Mouse (Mus musculus): ENCODE data around the gene Amt. TPM values are rescaled to one million over a fixed set of nuclear protein-coding genes. Genes with fewer than 3 reads are reported as not detected.
A peak's percentile ranks its signal among the peaks of the same experiment; 100 is the strongest.

The Amt gene
- polyA plus RNA-seq, 1 experiment from 2014 or later = 14.6 TPM

GRCm38 (mm10) chr9:108341139-108341475, 44.5 kb downstream of the Amt start:
- H3K9me3 ChIP-seq (replicated peaks; ENCODE audit: control insufficient read depth, low read length) = no peaks in the 10 kb centered on the region
- no peak overlapping the region for H3K4me2 ChIP-seq (ENCODE audit: low read depth, low read length)
- no peaks in the 10 kb centered on the region for H3K36me3 ChIP-seq (replicated peaks; ENCODE audit: control insufficient read depth, insufficient read depth, low read depth, low read length)
- H3K27ac ChIP-seq (replicated peaks; ENCODE audit: low read depth, low read length) = no peak overlapping the region
- no peaks in the 10 kb centered on the region for H3K27me3 ChIP-seq (ENCODE audit: control insufficient read depth, insufficient read depth, low read length)
- H3K4me3 ChIP-seq (ENCODE audit: low read depth, low read length) = no peak overlapping the region; the same call in 1 of the 2 replicates
- 88% methylated on average over 5 of the region's 5 CpGs for WGBS
- no peaks in the 10 kb centered on the region for H3K4me1 ChIP-seq (ENCODE audit: control insufficient read depth, insufficient read depth, low read length)
- ATAC-seq (replicated peaks; ENCODE audit: insufficient number of reproducible peaks, low FRiP score, low TSS enrichment, low read depth) = no peak
- no peak for DNase-seq (ENCODE audit: low spot score)
- no peak overlapping the region for H3K9ac ChIP-seq (replicated peaks; ENCODE audit: low read length)

- Histone ChIP-seq H3K4me1 (ENCODE audit: control insufficient read depth, insufficient read depth, low read length) (no peaks in the 10 kb centered on the region), H3K36me3 (replicated peaks; ENCODE audit: control insufficient read depth, insufficient read depth, low read depth, low read length) (no peaks in the 10 kb centered on the region), H3K27ac (replicated peaks; ENCODE audit: low read depth, low read length) (no peak overlapping the region), H3K4me3 (ENCODE audit: low read depth, low read length) (no peak overlapping the region), H3K9ac (replicated peaks; ENCODE audit: low read length) (no peak overlapping the region), H3K27me3 (ENCODE audit: control insufficient read depth, insufficient read depth, low read length) (no peaks in the 10 kb centered on the region), H3K9me3 (replicated peaks; ENCODE audit: control insufficient read depth, low read length) (no peaks in the 10 kb centered on the region), H3K4me2 (ENCODE audit: low read depth, low read length) (no peak overlapping the region)
- ATAC-seq (replicated peaks; ENCODE audit: insufficient number of reproducible peaks, low FRiP score, low TSS enrichment, low read depth) (no peak), DNase-seq (ENCODE audit: low spot score) (no peak)
These were observed 45.1 kb downstream of the Amt start for GRCm38 (mm10) chr9:108341801-108342200.

GRCm38 (mm10) chr9:108342301-108342831, 45.7 kb downstream of the Amt start:
- no peak overlapping the region for H3K27ac ChIP-seq (replicated peaks; ENCODE audit: low read depth, low read length)
- no peak overlapping the region for H3K9ac ChIP-seq (replicated peaks; ENCODE audit: low read length)
- WGBS = 52% methylated on average over 5 of the region's 5 CpGs
- H3K27me3 ChIP-seq (ENCODE audit: control insufficient read depth, insufficient read depth, low read length) = no peaks in the 10 kb centered on the region
- H3K4me3 ChIP-seq (ENCODE audit: low read depth, low read length) = no peak overlapping the region
- H3K4me1 ChIP-seq (ENCODE audit: control insufficient read depth, insufficient read depth, low read length) = no peaks in the 10 kb centered on the region
- no peak overlapping the region for H3K4me2 ChIP-seq (ENCODE audit: low read depth, low read length)
- DNase-seq (ENCODE audit: low spot score) = no peak
- no peaks in the 10 kb centered on the region for H3K9me3 ChIP-seq (replicated peaks; ENCODE audit: control insufficient read depth, low read length)
- H3K36me3 ChIP-seq (replicated peaks; ENCODE audit: control insufficient read depth, insufficient read depth, low read depth, low read length) = no peaks in the 10 kb centered on the region
- no peak for ATAC-seq (replicated peaks; ENCODE audit: insufficient number of reproducible peaks, low FRiP score, low TSS enrichment, low read depth)

GRCm38 (mm10) chr9:108343331-108343730, 46.7 kb downstream of the Amt start:
- 90% methylated on average over 3 of the region's 3 CpGs for WGBS
- ATAC-seq (replicated peaks; ENCODE audit: insufficient number of reproducible peaks, low FRiP score, low TSS enrichment, low read depth) (no peak), DNase-seq (ENCODE audit: low spot score) (no peak)
- H3K4me3 ChIP-seq (ENCODE audit: low read depth, low read length) = no peak overlapping the region
- H3K9me3 ChIP-seq (replicated peaks; ENCODE audit: control insufficient read depth, low read length) = no peaks in the 10 kb centered on the region
- H3K4me2 ChIP-seq (ENCODE audit: low read depth, low read length) = no peak overlapping the region
- no peaks in the 10 kb centered on the region for H3K36me3 ChIP-seq (replicated peaks; ENCODE audit: control insufficient read depth, insufficient read depth, low read depth, low read length)
- H3K9ac ChIP-seq (replicated peaks; ENCODE audit: low read length) = no peak overlapping the region
- H3K27me3 ChIP-seq (ENCODE audit: control insufficient read depth, insufficient read depth, low read length) = no peaks in the 10 kb centered on the region
- H3K4me1 ChIP-seq (ENCODE audit: control insufficient read depth, insufficient read depth, low read length) = no peaks in the 10 kb centered on the region
- H3K27ac ChIP-seq (replicated peaks; ENCODE audit: low read depth, low read length) = no peak overlapping the region

- ATAC-seq (replicated peaks; ENCODE audit: insufficient number of reproducible peaks, low FRiP score, low TSS enrichment, low read depth) = no peak
- no peak for DNase-seq (ENCODE audit: low spot score)
- no peak overlapping the region for H3K4me3 ChIP-seq (ENCODE audit: low read depth, low read length)
- H3K36me3 ChIP-seq (replicated peaks; ENCODE audit: control insufficient read depth, insufficient read depth, low read depth, low read length) = no peaks in the 10 kb centered on the region
- no peak overlapping the region for H3K4me2 ChIP-seq (ENCODE audit: low read depth, low read length)
- no peak overlapping the region for H3K27ac ChIP-seq (replicated peaks; ENCODE audit: low read depth, low read length)
- no peaks in the 10 kb centered on the region for H3K27me3 ChIP-seq (ENCODE audit: control insufficient read depth, insufficient read depth, low read length)
- 100% methylated on average over 1 of the region's 1 CpGs for WGBS
- H3K9me3 ChIP-seq (replicated peaks; ENCODE audit: control insufficient read depth, low read length) = no peaks in the 10 kb centered on the region
- no peaks in the 10 kb centered on the region for H3K4me1 ChIP-seq (ENCODE audit: control insufficient read depth, insufficient read depth, low read length)
- H3K9ac ChIP-seq (replicated peaks; ENCODE audit: low read length) = no peak overlapping the region
These were observed 47.2 kb downstream of the Amt start for GRCm38 (mm10) chr9:108343835-108344234.

- H3K4me2 ChIP-seq (ENCODE audit: low read depth, low read length) = no peak overlapping the region
- DNase-seq (ENCODE audit: low spot score) = no peak
- H3K4me1 ChIP-seq (ENCODE audit: control insufficient read depth, insufficient read depth, low read length) = no peaks in the 10 kb centered on the region
- H3K9ac ChIP-seq (replicated peaks; ENCODE audit: low read length) = no peak overlapping the region
- no peak for ATAC-seq (replicated peaks; ENCODE audit: insufficient number of reproducible peaks, low FRiP score, low TSS enrichment, low read depth)
- no peaks in the 10 kb centered on the region for H3K36me3 ChIP-seq (replicated peaks; ENCODE audit: control insufficient read depth, insufficient read depth, low read depth, low read length)
- WGBS = 80% methylated on average over 4 of the region's 4 CpGs
- no peak overlapping the region for H3K27ac ChIP-seq (replicated peaks; ENCODE audit: low read depth, low read length)
- no peak overlapping the region for H3K4me3 ChIP-seq (ENCODE audit: low read depth, low read length)
- no peaks in the 10 kb centered on the region for H3K27me3 ChIP-seq (ENCODE audit: control insufficient read depth, insufficient read depth, low read length)
- no peaks in the 10 kb centered on the region for H3K9me3 ChIP-seq (replicated peaks; ENCODE audit: control insufficient read depth, low read length)
These were observed 47.8 kb downstream of the Amt start for GRCm38 (mm10) chr9:108344471-108344870.

- peak overlapping the region; percentile 89 for H3K4me3 ChIP-seq (ENCODE audit: low read depth, low read length)
- no peaks in the 10 kb centered on the region for H3K4me1 ChIP-seq (ENCODE audit: control insufficient read depth, insufficient read depth, low read length)
- H3K36me3 ChIP-seq (replicated peaks; ENCODE audit: control insufficient read depth, insufficient read depth, low read depth, low read length) = peaks cover 10% of the 10 kb centered on the region; the same call in 1 of the 2 replicates
- H3K9me3 ChIP-seq (replicated peaks; ENCODE audit: control insufficient read depth, low read length) = no peaks in the 10 kb centered on the region
- DNase-seq (ENCODE audit: low spot score) (no peak), ATAC-seq (replicated peaks; ENCODE audit: insufficient number of reproducible peaks, low FRiP score, low TSS enrichment, low read depth) (no peak)
- peak overlapping the region; percentile 69 for H3K4me2 ChIP-seq (ENCODE audit: low read depth, low read length)
- WGBS = 5% methylated on average over 11 of the region's 11 CpGs
- H3K27me3 ChIP-seq (ENCODE audit: control insufficient read depth, insufficient read depth, low read length) = no peaks in the 10 kb centered on the region
- H3K27ac ChIP-seq (replicated peaks; ENCODE audit: low read depth, low read length) = peak overlapping the region; percentile 83
- H3K9ac ChIP-seq (replicated peaks; ENCODE audit: low read length) = peak overlapping the region; percentile 86
These were observed 50.4 kb downstream of the Amt start for GRCm38 (mm10) chr9:108347024-108347423.

- peak within 1 kb of the TSS; percentile 83 for H3K27ac ChIP-seq (replicated peaks; ENCODE audit: low read depth, low read length)
- no peaks in the 10 kb centered on the region for H3K27me3 ChIP-seq (ENCODE audit: control insufficient read depth, insufficient read depth, low read length)
- WGBS = 1% methylated on average over 75 of the region's 75 CpGs
- H3K9ac ChIP-seq (replicated peaks; ENCODE audit: low read length) = peak within 1 kb of the TSS; percentile 86
- DNase-seq (ENCODE audit: low spot score) = peak; percentile 95
- H3K36me3 ChIP-seq (replicated peaks; ENCODE audit: control insufficient read depth, insufficient read depth, low read depth, low read length) = peaks cover 15% of the 10 kb centered on the region; the same call in 1 of the 2 replicates
- peak within 1 kb of the TSS; percentile 89 for H3K4me3 ChIP-seq (ENCODE audit: low read depth, low read length)
- no peaks in the 10 kb centered on the region for H3K4me1 ChIP-seq (ENCODE audit: control insufficient read depth, insufficient read depth, low read length)
- no peaks in the 10 kb centered on the region for H3K9me3 ChIP-seq (replicated peaks; ENCODE audit: control insufficient read depth, low read length)
- peak within 1 kb of the TSS; percentile 69 for H3K4me2 ChIP-seq (ENCODE audit: low read depth, low read length)
- ATAC-seq (replicated peaks; ENCODE audit: insufficient number of reproducible peaks, low FRiP score, low TSS enrichment, low read depth) = peak; percentile 96
These were observed 51.1 kb downstream of the Amt start, which contains the start of gene Usp4 for GRCm38 (mm10) chr9:108347540-108348289. Gene Usp4, plus strand, starts transcription at chr9:108347853.
